Mouse (Mus musculus): Measurements from ENCODE around the gene Serpinh1.

The Serpinh1 gene

DNA sequence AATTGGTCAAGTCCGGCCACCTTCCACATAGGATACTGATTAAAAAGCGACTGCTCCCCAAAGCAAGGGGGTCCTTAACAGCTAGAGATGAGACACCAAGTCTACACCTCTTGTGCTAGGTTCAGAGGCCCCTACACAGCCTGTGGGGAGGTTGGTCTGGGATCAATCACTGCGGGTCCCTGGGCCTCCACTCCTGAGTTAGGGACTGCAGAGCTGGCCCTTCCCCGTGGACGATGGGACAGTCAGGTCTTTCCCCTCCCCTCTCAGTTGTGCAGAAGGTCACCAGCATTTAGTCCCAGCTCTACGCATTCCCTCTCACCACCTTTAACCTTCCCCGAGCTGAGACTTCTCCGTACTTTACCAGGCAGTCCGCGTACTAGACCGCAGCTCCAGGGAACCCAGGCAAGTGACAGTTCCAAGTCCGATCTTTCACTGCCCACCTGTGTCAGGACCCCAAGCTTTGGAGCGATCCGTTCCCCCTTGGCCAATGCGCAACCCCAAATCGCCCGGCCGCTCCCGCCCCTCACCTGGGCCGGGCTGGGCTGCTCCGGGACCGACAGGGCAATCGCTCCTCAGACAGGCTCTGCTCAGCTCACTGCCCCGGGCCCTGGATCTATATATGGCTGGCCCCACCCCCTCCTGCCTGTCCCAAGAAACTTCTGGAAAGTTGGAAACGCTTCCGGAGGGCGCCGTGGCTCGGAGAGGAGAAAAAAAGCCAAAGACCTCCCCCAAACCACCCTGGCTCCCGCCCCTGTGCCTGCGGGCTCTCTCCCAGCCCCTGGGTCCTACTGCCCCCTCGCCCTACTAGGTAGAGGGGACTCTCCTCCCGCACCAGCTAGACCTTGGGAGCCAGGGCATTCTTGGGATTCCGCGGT, at the start of gene Serpinh1:
Gene Serpinh1, minus strand, starts transcription at position 714 of the 875 bp plus-strand sequence.
- peak; percentile 66 for DNase-seq (ENCODE audit: low spot score)

DNA sequence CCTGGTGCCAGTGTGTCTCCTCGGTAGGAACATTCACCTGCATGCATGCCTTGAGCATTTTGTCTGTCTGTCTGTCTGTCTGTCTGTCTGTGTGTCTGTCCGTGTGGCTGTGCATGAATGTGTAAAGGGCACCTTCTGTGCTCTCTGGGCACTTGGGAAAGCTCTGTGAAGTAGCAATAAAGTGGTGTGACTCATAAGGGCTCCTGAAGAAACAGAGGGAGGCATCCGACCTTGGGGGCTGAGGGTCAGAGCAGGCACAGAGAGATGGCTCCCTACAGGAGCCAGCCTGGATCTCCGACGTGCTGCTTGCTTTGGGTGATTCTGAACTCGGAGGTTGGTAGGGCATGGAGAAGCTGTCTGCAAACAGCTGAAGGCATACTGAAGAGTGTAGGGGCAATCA, 49.4 kb upstream of the Serpinh1 start:
- no peak for DNase-seq (ENCODE audit: low spot score)

DNA sequence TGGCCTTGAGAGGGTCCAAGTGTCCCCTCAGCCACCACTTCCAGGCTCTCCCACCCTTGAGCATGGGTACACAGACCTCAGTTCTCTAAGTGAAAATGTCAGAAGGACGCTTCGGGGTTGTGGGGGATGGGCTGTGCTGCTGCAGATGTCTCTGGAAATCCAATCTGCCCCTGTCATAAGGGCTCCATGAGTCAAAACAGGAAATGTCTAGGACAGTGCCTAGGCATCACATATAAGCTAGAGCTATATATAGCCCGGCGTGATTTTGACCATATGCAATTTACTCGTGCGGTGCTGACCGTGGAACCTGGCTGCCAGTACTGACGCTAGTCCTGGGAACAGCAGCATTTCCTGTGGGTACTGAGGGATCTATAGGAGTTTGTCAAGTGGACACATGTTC, 48.3 kb upstream of the Serpinh1 start:
- DNase-seq (ENCODE audit: low spot score): no peak

DNA sequence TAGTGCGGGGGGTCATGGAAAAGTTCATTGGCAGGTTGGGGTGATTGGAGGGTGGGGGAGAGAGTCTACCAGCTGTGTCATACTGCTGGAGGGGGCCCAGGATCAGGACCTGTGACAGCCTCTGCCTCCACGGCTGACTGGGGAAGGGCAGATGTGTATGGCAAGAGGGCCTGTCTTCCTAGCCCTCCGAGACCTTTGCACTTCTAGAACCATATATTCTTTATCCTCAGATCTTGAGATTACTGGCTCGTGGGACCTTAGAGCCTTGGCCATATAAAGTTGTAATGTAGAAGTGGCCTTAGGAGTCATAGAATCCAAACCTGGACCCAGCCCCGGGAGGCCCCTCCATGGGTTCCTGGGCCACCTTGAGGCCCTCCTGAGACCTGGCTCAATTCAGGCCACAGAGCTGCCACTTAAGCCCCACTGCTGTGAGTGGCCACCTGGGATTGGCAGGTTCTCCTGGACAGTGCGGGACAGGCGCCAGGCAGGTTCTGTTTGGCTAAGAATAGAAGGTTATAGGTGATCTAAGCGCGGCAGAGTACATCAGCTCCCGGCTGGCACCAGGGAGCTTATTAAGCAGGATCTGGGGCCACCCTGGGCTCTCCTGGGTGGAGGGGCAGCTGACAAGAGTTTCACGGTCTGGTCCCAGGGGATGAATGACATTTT, 44.1 kb upstream of the Serpinh1 start:
- DNase-seq (ENCODE audit: low spot score): no peak

DNA sequence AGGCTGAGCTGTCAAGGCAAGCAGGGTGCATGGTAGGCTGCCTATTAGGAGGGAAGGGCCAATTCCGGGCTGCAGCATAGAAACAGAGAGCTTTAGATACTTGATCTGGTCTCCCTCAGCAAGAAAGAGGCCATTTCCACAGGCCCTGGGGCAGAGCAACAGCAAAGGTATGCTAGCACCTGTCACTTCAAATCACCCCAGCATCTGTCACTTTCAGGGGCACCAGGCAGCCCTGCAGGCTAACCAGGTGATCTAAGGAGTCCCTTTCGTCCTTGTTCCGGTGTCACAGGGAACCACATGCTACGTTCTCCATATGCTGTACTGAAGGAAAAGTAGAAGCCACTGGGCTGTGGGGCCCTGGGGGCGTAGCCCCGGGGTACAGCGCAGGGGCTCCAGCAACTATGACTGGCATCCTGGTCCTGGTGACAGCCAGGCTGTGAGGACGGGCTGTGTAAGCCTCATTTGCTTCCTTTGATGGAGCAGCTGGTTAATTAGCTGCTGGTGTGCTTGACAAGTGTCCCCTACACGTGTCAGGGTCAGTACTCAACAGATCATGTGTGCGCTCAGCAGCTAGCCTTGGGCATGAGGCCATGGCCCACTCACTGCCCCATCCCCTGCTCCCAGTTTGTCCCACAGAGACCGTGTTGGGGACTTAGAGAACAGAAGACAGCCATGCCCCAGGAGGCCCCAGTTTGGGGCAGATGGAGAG, 43.0 kb upstream of the Serpinh1 start:
- DNase-seq (ENCODE audit: low spot score): no peak

DNA sequence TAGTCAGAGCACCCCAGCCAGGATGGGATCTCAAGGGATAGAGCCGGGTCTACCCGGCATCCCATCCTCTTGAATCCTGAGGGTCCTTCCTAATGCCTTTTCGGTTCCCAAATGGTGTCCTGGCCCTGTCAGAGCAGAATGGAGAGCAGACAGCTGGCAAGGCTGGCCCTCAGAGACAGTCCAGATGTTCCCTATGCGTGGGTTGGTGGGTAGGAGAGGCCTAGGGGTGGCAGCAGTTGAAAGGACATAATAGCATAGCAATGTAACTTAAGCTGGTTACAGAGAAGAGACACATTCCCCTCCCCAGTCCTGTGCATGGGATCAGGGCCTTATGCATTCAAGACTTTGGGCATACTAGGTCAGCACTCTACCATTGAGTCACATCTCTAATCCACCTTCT, 42.3 kb upstream of the Serpinh1 start:
- DNase-seq (ENCODE audit: low spot score): no peak

DNA sequence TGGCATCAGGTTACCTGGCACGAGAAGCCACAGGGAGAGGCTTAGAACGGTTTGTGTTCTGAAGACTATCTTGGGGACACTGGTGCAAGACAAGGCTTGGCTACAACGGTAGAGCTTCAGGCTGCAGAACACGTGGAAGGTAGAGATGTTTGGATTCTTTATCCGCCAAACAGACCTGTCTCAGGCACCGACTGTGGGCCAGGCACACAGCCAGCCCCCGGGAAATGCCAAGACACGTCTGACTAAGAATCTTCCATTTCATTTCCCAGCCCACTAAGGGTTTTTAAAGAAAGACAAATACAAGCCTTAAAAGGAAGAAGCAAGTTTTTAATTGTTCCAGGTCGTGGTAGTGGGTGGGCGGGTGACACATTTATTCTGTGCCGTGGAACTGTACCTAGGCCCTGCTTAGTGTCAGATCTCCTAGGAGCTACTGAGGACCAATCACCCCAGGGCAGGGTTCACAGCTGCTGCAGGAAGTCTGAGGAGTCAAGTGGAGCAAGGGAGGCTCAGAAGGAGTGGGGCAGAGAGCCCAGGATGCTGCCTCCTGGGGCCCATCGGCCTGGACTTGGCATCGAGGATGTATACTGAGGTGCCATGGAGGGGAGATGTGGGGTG, 40.8 kb upstream of the Serpinh1 start:
- no peak for DNase-seq (ENCODE audit: low spot score)

DNA sequence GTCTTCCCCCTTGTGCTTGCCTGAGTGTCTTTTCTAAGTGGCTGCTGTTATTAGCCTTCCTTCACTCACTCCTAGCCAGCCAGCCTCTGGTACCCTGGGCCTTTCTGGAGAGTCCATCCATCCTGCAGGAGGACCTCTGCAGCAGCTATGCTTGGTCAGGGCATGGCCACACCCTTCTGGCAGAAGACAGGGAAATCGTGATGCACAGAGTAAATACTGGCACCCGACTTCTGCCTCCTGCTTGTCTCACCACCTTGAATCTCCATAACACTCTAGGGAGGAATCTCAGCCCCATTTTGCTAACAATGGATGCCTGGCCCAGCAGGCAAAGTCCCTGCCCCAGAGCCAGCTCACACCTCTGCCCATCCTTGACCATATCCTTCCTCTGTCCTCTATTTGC, 39.7 kb upstream of the Serpinh1 start:
- no peak for DNase-seq (ENCODE audit: low spot score)

DNA sequence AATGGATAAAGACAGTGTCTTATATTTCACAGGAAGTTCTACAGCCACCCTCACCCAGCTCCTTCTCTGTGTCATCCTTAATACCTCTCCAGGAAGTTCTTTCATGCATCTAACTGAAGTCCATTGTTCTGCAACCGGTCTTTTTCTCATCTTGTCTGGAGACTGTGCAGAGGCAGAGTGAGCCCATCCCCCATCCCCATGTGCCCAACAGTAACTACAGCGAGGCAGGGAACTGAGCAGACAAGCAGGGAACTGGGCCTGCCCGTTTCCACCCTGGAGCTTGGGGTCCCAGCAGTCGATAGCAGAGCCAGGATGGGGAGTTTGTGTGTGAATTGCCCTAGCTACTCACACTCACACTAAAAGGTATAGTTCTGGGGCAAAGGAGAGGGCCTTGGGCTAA, 37.5 kb upstream of the Serpinh1 start:
- no peak for DNase-seq (ENCODE audit: low spot score)

DNA sequence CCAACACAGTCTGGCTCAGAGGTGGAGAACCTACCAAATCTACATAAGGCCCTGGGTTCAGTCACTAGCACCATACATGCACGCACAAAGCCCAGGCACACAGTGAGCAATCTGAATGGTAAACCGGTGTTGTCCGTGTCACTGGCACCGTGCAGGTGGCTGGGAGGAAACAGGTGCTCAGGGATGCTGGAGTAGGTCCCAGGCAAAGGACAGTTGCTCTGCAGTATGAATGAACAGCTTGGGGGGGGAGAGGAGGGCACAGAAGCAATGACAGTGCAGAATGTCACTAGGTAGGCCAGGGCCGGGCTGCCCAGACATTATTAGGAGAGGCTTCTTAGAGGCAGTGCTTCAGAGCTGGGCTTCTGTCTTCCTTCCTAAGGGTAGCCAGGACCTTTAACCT, 34.3 kb upstream of the Serpinh1 start:
- no peak for DNase-seq (ENCODE audit: low spot score)

DNA sequence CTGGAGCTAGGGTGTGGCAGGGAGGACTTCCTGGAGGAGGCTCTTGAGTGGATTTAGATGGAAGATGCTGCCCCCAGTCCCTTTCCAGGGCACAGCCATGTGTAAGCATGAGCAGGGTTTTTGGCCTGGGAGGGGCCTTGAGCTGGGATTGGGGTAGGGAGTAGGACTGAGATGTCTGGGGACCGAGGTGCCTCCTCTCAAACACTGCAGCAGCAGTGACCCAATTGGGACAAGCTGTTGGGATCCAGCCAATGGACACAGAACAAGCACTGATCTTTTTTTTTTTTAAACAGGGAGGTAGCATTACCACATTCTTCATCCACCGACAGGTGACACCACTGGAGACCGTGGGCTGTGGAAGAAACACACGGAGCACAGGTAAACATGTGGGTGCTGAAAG, 33.8 kb upstream of the Serpinh1 start:
- no peak for DNase-seq (ENCODE audit: low spot score)

DNA sequence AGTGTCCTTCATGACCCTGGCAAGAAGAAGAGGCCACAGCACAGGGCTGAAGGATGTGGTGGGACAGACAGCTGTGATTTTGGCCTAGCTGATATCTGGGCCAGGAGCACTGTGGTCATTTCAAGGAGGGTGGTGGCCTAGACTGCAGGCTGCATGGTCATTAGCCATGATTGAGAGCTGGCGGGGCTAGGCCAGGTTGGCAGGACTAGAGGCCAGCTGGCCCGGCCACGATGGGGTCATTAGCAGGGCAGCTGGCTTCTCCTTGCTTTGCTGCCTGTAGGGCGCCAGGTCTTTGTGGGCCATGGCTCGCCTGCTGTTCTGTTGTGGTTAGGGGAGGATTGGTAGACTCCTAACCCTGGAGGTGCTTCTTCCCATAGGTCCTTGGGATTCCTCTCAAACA, 33.0 kb upstream of the Serpinh1 start:
- no peak for DNase-seq (ENCODE audit: low spot score)

DNA sequence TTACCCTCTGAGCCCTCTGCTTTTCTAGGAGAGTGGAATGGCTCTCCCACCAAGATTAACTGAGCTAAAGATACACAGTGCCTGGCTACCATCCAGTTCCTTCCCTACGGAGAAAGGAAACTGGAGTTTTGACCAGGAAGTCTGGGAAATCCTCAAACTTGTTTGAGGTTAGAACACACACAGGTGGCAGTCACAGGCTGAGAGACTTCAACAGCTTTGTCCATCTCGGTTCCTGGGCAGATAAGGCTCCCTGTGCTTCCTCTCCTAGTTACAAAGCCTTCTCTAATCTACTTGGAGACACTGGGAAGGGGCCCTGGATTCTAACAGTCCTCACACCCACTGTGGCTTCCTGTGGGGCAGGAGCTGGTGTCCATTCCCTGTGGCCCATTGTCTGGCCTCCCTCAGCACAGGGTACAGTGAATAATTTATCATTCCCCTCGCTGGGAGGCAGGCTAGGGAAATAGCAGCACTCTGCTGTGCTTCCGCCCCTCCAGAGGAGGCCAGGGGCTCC, 31.1 kb upstream of the Serpinh1 start:
- DNase-seq (ENCODE audit: low spot score): no peak

DNA sequence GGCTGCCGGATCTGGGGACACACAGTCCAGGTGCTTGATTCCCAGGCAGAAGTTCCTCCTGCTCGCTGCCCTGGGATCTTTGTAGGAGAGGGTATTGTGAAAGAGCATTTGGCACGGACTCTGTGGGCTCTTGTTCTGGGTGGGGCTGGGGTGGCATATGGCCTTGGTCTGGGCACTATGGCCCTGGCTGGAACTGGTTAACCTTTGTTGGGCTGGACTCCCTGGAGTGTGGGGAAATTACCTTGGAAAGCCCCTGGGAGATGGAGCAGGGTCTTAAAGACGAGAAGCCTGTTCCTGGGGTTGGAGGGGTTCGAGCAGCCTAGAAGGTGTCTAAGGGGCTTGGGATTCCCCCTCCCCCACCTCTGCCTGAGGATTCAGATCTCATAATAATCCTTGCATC, 30.2 kb upstream of the Serpinh1 start:
- no peak for DNase-seq (ENCODE audit: low spot score)

DNA sequence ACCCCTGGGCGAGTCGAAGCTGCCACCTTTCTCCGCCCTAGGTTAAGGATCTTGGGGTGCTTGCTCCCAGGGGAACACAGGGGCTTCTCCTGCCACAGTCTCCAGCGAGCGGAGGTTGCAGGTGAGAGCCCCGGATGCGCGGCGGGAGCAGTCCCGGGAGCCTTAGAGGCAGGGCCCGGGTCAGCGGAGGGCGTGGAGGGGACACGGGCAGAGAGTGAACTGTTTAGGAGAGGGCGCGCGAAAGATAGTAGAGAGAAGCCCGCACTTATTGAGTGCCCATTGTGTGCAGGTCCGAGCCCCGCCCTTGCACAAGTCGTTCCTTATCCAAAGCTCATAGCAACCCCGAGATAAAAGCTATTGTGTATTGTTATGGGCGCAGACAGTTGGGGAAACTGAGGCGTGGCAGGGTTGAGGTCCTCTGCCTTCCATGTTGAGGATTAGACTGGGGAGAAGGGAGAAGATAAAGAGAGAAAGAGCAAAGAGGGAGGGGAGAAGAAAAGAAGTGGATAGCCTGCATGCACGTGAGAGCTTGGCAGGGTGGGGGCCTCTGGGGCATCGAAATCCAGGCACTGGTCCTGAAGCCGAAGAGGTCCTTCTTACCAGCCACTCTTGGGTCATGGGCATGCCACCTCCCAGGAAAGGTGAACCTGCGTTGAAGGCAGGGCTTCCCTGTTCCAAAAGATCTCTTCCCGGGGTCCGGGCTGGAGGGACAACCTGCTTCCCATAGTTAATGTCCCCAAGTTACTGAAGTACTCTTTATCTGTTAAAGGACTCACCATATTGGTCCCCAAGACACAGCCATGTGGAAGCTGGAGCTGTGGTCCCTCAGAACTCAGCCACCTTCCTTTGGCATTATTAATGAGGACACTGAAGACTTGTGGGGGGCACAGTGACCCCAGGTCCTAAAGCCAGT, 29.3 kb upstream of the Serpinh1 start:
- no peak for DNase-seq (ENCODE audit: low spot score)

DNA sequence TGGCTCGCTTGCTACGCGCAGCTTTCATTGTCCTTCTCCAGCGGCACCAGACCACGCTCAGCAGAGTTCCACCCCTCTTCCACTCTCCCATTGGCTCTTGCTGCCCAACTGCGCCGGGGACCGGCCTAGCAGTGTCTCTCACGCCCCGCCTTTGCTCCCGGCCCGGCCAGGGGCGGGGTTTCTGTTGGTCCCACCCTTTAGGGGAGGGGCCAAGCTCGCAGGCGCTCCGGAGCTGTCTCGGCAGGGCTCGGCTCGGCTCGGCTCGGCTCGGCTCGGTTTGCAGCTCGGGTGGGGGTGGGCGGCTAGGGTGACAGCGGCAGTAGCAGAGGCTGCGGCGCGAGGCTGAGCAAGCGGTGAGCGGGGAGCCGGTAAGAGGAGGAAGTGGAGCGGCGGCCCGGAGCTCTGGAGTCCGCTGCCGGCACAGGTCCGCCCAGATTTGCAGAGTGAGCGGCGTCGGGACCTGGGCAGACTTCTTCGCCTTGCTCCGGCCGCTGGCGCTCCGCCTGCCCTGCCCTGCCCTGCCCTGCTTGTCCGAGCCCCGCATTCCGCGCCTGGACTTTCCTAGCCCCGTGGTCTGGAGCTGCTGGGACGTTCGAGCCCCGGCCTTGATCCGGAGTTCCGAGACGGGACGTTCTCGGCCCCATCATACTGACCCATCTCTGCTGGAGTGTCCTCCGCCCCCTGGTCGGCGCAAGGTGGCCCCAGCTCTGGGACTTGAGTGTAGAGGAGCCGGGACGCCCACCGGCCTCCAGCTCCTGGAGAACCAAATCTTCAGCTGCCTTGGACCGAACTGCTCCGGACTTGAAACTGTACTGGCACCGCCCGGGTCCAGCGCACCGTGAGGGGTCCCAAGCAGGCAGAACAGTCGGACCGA, 28.4 kb upstream of the Serpinh1 start, which contains the start of gene Gdpd5:
Gene Gdpd5, plus strand, starts transcription at position 201 of the 874 bp plus-strand sequence.
- peak; percentile 98 for DNase-seq (ENCODE audit: low spot score)

DNA sequence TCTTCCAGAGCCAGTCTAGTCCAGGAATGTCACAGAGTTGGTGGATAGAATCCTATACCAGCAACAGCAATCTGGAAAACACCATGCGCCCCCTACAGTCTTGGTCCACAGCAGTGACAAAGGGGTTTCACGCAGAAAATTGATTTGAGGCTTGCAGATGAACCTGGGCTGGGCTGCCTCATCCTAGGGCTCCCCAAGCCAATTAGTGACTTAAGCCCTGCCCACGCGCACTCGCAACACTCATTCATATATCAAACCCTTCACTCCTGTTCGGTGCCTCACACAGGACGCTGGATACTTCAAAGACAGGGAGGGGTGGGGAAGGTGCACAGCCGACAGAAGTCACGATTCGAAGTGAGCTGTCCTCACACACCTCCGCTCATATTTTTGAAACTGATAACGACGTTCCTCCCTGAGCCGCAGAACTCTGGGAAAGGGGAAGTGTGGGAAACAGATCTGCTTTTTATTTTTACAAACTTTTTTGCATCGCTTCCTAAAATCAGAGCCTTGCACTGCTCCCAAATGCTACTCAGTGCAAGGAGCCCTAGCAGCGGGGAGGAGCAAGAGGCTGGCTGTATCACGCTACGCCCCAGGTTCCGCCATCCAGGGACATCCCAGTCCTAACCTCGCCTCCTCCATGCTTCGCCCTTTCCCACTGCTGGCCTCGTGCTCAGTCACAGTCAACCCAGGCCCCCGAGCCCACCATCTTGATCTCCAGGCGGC, 27.6 kb upstream of the Serpinh1 start:
- DNase-seq (ENCODE audit: low spot score): no peak

DNA sequence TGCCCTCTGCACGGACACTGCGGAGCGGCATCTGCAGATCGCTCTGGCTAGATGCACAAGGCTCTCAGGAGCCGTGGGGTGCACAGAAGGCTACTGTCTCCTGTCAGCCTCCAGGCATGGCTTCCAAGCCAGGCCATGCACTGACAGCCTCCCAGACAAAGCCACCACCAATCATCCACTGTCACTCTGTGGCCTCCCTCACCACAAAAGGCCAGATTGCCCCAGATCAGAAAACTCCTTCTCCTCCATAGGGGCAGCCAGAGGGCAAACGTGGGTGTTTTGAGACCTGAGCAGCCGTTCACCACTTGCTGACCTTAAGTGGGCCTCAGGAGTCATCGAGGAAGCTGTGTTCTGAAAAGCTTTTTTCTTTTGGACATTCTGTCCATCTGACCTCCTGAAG, 25.8 kb upstream of the Serpinh1 start:
- no peak for DNase-seq (ENCODE audit: low spot score)

DNA sequence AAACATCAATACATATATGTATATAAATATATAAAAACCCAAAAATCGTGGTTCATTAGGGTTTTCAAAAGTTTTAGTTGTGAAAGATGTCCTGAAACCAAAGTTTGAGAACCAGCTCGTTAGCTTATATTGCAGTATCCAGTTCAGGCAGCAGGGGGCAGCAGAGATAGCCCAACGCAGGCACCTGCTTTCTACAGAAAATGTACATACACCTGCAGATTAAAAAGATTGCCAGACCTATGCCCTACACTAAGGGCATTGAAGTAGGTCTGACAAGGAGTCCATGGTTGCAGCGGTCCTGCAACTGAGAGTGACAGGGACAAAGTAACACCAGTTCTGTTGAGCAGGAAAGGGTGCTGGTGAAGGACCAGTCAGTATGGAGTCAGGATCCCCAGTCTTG, 22.4 kb upstream of the Serpinh1 start:
- no peak for DNase-seq (ENCODE audit: low spot score)

Measured in urinary bladder, postnatal 10 days (tissue).